Mouse (Mus musculus) spleen, adult 2 months (tissue): ENCODE measurements around the gene N4bp3.

Experiments
- CTCF ChIP-seq: fragments of 200-500 bp; IDR thresholded peaks from 2 replicates; pipeline ENCODE4 v1.5.1; 2011; ENCODE audit warnings: mild to moderate bottlenecking, inconsistent platforms; ENCODE audit not compliant: insufficient read depth, insufficient read length, insufficient replicate concordance; ENCODE audit errors: extremely low read depth
- POLR2A ChIP-seq: fragments of 200-500 bp; IDR thresholded peaks from 2 replicates; pipeline ENCODE4 v1.6.1; 2011; ENCODE audit warnings: low read depth, low read length, inconsistent platforms

- TF ChIP-seq CTCF (no peak), POLR2A (peak; percentile 48)
Observed at GRCm38 (mm10) chr11:51605602-51606446, 44.8 kb downstream of the N4bp3 start.
